Mouse (Mus musculus): ENCODE data around the gene Pla1a.

DNA sequence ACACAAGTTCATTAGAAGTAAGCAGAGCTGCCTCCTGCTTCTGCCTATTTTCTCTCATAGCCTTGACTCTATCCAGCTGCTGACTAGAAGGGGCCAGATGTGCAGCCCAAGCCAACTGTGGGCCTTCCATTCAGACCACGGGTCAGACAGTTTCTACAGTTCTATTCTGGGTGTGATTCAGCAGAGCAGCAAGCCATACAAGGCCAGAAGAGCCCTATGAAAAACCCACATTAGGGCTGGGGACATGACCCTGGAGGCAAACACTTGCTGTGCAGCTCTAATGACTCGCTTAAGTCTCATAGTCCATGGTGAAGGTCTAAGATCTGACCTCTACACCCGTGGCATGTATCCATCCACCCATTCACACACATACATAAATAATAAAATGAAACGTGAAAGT, 33.1 kb upstream of the Pla1a start:
- TF ChIP-seq POLR2A (IDR thresholded peaks at IDR 0.05; ENCODE audit: extremely low read depth, insufficient read depth, low read length): no peak
- no peak for TF ChIP-seq CTCF (IDR thresholded peaks at IDR 0.05; ENCODE audit: extremely low read depth, insufficient read depth, low read length)

All from cortical plate, adult 2 months (tissue).